Mouse (Mus musculus): ENCODE data around the gene Srpx2. TPM values are rescaled to one million over a fixed set of nuclear protein-coding genes. Genes with fewer than 3 reads are reported as not detected.

Srpx2 gene
- polyA plus RNA-seq, 1 experiment from 2014 or later, result 0.95 TPM

DNA sequence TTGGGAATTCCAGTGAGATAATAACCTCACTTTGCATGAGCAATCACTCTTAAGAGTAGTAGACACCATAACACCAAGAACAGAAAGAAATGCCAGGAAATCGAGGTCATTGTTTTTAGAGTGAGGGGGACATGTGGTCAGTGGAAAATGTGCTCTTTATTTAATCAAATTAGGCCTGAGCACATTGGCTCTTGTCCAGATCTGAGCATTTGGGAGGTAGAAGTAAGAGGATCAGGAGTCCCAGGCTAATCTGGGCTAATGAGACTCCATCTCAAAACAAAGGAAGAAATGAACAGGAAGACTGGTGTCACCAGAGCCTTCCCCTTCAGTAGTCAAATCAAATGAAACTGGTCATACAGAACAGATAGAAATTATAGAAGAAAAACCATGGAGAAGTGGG is 31.3 kb downstream of the Srpx2 start:
- Histone ChIP-seq H3K36me3 (no peaks in the 10 kb centered on the region), H3K4me1 (replicated peaks) (no peaks in the 10 kb centered on the region), H3K4me3 (no peak overlapping the region), H3K9me3 (no peaks in the 10 kb centered on the region), H3K27me3 (ENCODE audit: insufficient read depth, poor library complexity, severe bottlenecking) (peaks cover 22% of the 10 kb centered on the region), H3K27ac (no peak overlapping the region)
- 76% methylated on average over 1 of the region's 1 CpGs for WGBS
- DNase-seq (ENCODE audit: low spot score), result no peak

DNA sequence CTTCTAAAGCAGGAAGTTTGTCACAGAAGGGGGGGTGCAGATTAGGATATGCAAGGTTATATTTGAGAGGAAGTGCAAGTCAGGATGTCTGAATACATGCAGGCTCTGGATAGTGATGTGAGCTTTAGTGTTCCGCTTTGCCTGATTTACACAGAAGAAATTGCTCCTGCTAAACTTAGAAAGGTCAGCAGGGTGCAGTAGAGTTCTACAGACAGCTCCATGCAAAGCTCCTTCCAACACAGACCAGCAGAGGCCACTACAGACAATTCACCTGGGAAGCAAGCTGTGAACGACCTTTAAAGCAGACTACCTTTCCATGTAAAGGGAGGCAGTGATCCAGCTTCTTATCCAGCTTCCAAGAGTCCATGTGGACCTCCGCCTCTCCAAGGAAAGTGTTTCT is 39.2 kb downstream of the Srpx2 start:
- Histone ChIP-seq H3K27ac (no peak overlapping the region), H3K4me3 (no peak overlapping the region), H3K4me1 (replicated peaks) (no peaks in the 10 kb centered on the region), H3K36me3 (no peaks in the 10 kb centered on the region), H3K9me3 (no peaks in the 10 kb centered on the region), H3K27me3 (ENCODE audit: insufficient read depth, poor library complexity, severe bottlenecking) (peaks cover 19% of the 10 kb centered on the region)
- peak; percentile 24 for DNase-seq (ENCODE audit: low spot score)
- 37% methylated on average over 3 of the region's 3 CpGs for WGBS

DNA sequence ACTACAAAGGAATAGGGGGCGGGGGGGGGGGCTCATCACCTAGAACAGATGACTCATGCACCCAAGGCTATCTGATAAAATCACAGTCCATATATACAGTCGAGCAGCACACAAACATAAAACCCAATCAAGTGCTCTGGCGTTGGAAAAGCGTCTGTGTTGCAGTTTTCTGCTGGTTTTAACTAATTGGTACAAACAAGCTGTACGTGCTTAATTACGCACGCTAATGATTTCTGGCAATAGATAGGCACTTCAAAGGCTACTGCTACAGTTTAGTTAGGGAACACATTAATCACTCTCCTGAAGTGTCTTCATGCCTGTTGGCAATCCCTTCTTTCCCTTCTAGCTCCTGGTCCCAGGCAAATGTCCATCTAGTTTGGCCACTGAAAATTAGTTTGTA is 46.4 kb downstream of the Srpx2 start:
- H3K4me1 ChIP-seq (replicated peaks), result no peaks in the 10 kb centered on the region
- 81% methylated on average over 7 of the region's 7 CpGs for WGBS
- H3K27ac ChIP-seq, result no peak overlapping the region
- H3K27me3 ChIP-seq (ENCODE audit: insufficient read depth, poor library complexity, severe bottlenecking), result peaks cover 20% of the 10 kb centered on the region; the same call in 1 of the 2 replicates
- no peaks in the 10 kb centered on the region for H3K36me3 ChIP-seq
- H3K4me3 ChIP-seq, result no peak overlapping the region
- DNase-seq (ENCODE audit: low spot score), result no peak
- no peaks in the 10 kb centered on the region for H3K9me3 ChIP-seq

DNA sequence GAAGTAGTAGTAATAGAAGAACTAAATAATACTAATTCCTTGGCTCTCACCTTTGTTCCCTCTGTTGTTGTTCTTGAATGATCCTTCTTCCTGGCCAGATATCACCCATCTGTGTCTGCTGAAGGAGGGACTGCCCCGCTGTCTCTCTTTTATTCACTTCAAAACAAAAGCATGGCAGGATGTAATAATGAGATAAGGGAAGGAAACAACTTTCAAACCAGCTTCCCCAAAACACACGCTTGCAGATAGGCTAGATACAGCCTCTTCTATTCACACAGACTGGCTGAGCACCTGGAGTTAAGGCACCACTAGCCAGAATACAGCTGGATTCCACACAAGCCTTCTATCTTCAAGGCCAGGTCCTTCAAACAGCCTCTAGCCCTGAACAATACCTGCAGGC is 52.4 kb downstream of the Srpx2 start:
- Histone ChIP-seq H3K4me1 (replicated peaks) (no peaks in the 10 kb centered on the region), H3K9me3 (no peaks in the 10 kb centered on the region), H3K4me3 (no peak overlapping the region), H3K27me3 (ENCODE audit: insufficient read depth, poor library complexity, severe bottlenecking) (peaks cover 18% of the 10 kb centered on the region), H3K27ac (no peak overlapping the region), H3K36me3 (no peaks in the 10 kb centered on the region)
- 70% methylated on average over 2 of the region's 2 CpGs for WGBS
- DNase-seq (ENCODE audit: low spot score), result no peak

DNA sequence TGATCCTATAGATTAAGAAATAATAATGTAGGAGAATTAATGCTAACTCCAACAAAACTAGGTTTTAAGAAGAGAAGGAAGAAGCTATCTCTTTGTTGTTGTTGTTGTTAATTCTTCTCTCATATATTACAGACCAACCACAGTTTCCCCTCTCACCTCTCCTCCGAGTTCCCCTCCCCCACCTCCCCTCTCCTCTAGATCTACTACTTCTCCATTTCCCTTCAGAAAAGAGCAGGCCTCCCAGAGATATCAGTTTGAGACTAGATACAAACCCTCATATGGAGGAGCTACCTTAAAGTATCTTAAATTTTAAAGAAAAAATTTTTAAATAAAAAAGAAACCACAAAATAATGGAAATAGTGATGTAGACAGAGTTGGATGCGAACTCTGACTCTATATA is 56.4 kb downstream of the Srpx2 start:
- WGBS, result 72% methylated on average over 2 of the region's 2 CpGs
- Histone ChIP-seq H3K27me3 (ENCODE audit: insufficient read depth, poor library complexity, severe bottlenecking) (peaks cover 17% of the 10 kb centered on the region), H3K4me1 (replicated peaks) (no peaks in the 10 kb centered on the region), H3K27ac (no peak overlapping the region), H3K4me3 (no peak overlapping the region), H3K36me3 (no peaks in the 10 kb centered on the region), H3K9me3 (no peaks in the 10 kb centered on the region)
- DNase-seq (ENCODE audit: low spot score), result no peak

DNA sequence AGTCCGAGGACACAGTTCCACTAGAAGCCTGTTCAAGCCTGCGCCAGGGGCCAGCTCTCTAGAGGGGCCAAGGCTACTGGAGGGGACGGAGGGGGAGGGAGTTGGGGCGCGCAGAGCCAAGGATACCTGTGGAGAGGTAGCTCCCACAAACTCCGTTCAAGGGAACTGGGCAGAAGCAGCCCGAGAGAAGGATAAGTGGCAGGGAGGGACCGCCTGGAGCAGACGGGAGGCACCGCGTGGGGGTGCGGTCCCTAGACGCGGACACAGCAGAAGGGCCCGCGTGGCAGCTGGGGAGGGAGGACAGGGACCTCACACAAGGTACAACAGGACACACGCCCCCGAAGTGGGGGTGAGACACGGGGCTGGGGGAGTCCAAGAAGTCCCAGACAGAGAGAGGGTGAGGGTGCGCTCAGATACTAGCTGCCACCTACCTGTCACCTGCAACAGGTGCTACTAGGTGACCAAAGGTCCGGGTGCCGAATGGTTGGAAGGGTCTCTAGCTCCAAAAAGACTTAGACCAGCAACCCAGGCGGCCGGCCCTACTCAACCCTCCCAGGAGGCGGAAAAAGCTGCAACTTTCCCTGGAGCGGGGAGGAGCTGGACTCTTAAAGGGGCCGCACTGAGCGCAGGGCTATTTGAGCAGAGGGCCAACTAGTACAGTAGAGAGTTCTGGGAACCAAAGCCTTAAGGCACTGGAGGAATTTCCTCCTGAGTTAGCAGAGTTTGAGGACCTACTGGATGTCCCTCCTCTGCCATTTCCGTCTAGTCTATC is 73.2 kb downstream of the Srpx2 start, which contains the start of gene Sytl4:
TSS of gene Sytl4 (minus strand) at position 582 of the 772 bp plus-strand sequence.
- H3K4me3 ChIP-seq, result peak within 1 kb of the TSS; percentile 55
- H3K27me3 ChIP-seq (ENCODE audit: insufficient read depth, poor library complexity, severe bottlenecking), result peaks cover 54% of the 10 kb centered on the region
- no peak within 1 kb of the TSS for H3K27ac ChIP-seq
- peaks cover 5% of the 10 kb centered on the region; the same call in 1 of the 2 replicates for H3K4me1 ChIP-seq (replicated peaks)
- no peaks in the 10 kb centered on the region for H3K36me3 ChIP-seq
- peak; percentile 32 for DNase-seq (ENCODE audit: low spot score)
- WGBS, result 20% methylated on average over 29 of the region's 29 CpGs
- no peaks in the 10 kb centered on the region for H3K9me3 ChIP-seq

Other genes starting within 250 kb of the Srpx2 start
- 2.8 and 3.1 TPM in 2 replicates for gene Pcdh19, start 219.4 kb upstream of the Srpx2 start, polyA plus RNA-seq (2016; fragmentation: Nextera tagmentation; extraction: Ambion mirVana)
- 0.39 and 1.0 TPM in 2 replicates for gene Tnmd, start 57.4 kb upstream of the Srpx2 start, polyA plus RNA-seq (2016; fragmentation: Nextera tagmentation; extraction: Ambion mirVana)
- 197 and 209 TPM in 2 replicates for gene Tspan6, start 10.0 kb upstream of the Srpx2 start, polyA plus RNA-seq (2016; fragmentation: Nextera tagmentation; extraction: Ambion mirVana)
- 0.99 and 1.2 TPM in 2 replicates for gene Sytl4, start 73.4 kb downstream of the Srpx2 start, polyA plus RNA-seq (2016; fragmentation: Nextera tagmentation; extraction: Ambion mirVana)
- gene Cstf2, start 150.8 kb downstream of the Srpx2 start, polyA plus RNA-seq (2016; fragmentation: Nextera tagmentation; extraction: Ambion mirVana), result 53.4 and 60.0 TPM in 2 replicates